ENCODE assay signal across 9 mouse cellular contexts in the genomic region with DNA sequence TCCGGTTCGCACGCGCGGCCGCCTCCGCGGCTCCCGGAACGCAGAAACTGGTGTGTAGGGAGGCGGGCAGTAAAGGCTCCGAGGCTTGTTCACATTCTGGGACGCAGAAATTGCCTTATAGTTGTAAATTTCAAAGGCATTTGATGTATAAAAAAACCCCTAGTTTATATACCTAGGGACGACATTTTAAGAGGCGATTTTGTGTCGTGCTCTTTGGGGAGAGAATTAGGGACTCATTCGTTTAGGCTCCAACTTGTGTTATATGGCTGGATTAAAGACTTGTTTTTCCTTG. TPM values are rescaled to one million over a fixed set of nuclear protein-coding genes. Genes with fewer than 3 reads are reported as not detected.
DNase-seq lines count a peak whose midpoint lies in the region; ATAC-seq and TF ChIP-seq lines count a peak whose summit lies in the region.
"Had no signal": no experiment of that assay in that cellular context is flagged by ENCODE, and none has a peak within 500 bp of the region (broad histone marks: within the 10 kb centered on the region; RNA-seq: fewer than 3 reads in every experiment).

No protein-coding gene starts in this region.

- H3K9me3 ChIP-seq in heart, embryonic 16.5 days (replicated peaks; ENCODE audit: control insufficient read depth, low read length) = no peaks in the 10 kb centered on the region
- no peaks in the 10 kb centered on the region for H3K9me3 ChIP-seq in G1E (replicated peaks)
- no peaks in the 10 kb centered on the region for H3K9me3 ChIP-seq in hindbrain, embryonic 11.5 days (ENCODE audit: control insufficient read depth, low read length)
- no peaks in the 10 kb centered on the region for H3K9me3 ChIP-seq in midbrain, embryonic 11.5 days (ENCODE audit: control insufficient read depth, low read length)

- no peaks in the 10 kb centered on the region for H3K27me3 ChIP-seq in heart, embryonic 16.5 days (ENCODE audit: control insufficient read depth, insufficient read depth, low read length)
- no peaks in the 10 kb centered on the region for H3K27me3 ChIP-seq in G1E (ENCODE audit: insufficient read depth, low read length)
- no peaks in the 10 kb centered on the region for H3K27me3 ChIP-seq in hindbrain, embryonic 11.5 days (ENCODE audit: control insufficient read depth, insufficient read depth, low read length)
- no peaks in the 10 kb centered on the region for H3K27me3 ChIP-seq in midbrain, embryonic 11.5 days (ENCODE audit: control insufficient read depth, insufficient read depth, low read length)
- H3K27me3 ChIP-seq: Patski had no signal

- WGBS in heart, embryonic 16.5 days = 0% methylated on average over 17 of the region's 17 CpGs
- whole genome bisulfite sequencing in hindbrain, embryonic 11.5 days = 1% methylated on average over 17 of the region's 17 CpGs
- WGBS in midbrain, embryonic 11.5 days = 0% methylated on average over 17 of the region's 17 CpGs

- peak overlapping the region; percentile 97 for H3K4me3 ChIP-seq in heart, embryonic 16.5 days (ENCODE audit: low read length)
- peak overlapping the region; percentile 96 for H3K4me3 ChIP-seq in G1E (ENCODE audit: low read depth, low read length)
- peak overlapping the region; percentile 67 for H3K4me3 ChIP-seq in hindbrain, embryonic 11.5 days (ENCODE audit: low read depth, low read length)
- peak overlapping the region; percentile 87 for H3K4me3 ChIP-seq in midbrain, embryonic 11.5 days (ENCODE audit: low read depth, low read length)

- peak overlapping the region; percentile 98 for H3K9ac ChIP-seq in heart, embryonic 16.5 days (ENCODE audit: low read length)
- peak overlapping the region; percentile 80 for H3K9ac ChIP-seq in hindbrain, embryonic 11.5 days (ENCODE audit: low read depth, low read length)
- peak overlapping the region; percentile 93 for H3K9ac ChIP-seq in midbrain, embryonic 11.5 days (ENCODE audit: low read length)

- peaks cover 27% of the 10 kb centered on the region for H3K4me1 ChIP-seq in heart, embryonic 16.5 days (ENCODE audit: control insufficient read depth, insufficient read depth, low read length)
- peaks cover 40% of the 10 kb centered on the region for H3K4me1 ChIP-seq in G1E (ENCODE audit: insufficient read depth, low read depth, low read length)
- no peaks in the 10 kb centered on the region for H3K4me1 ChIP-seq in hindbrain, embryonic 11.5 days (replicated peaks; ENCODE audit: control insufficient read depth, insufficient read depth, low read length)
- peaks cover 15% of the 10 kb centered on the region for H3K4me1 ChIP-seq in midbrain, embryonic 11.5 days (ENCODE audit: control insufficient read depth, insufficient read depth, low read length)

- H3K4me2 ChIP-seq in heart, embryonic 16.5 days (ENCODE audit: low read depth, low read length) = peak overlapping the region; percentile 73
- peak overlapping the region; percentile 52 for H3K4me2 ChIP-seq in hindbrain, embryonic 11.5 days (replicated peaks; ENCODE audit: low read depth, low read length)
- H3K4me2 ChIP-seq in midbrain, embryonic 11.5 days = peak overlapping the region; percentile 59

- no peak for TF ChIP-seq CTCF in G1E (IDR thresholded peaks at IDR 0.05; ENCODE audit: low read depth, low read length)

- H3K27ac ChIP-seq in heart, embryonic 16.5 days (ENCODE audit: low read length) = peak overlapping the region; percentile 99
- H3K27ac ChIP-seq in hindbrain, embryonic 11.5 days (ENCODE audit: low read depth, low read length) = peak overlapping the region; percentile 96
- H3K27ac ChIP-seq in midbrain, embryonic 11.5 days (ENCODE audit: low read depth, low read length) = peak overlapping the region; percentile 96

- ATAC-seq in heart, embryonic 16.5 days (replicated peaks; ENCODE audit: extremely low read depth, insufficient read depth, low FRiP score) = no peak
- ATAC-seq in G1E (ENCODE audit: extremely low read depth, insufficient number of reproducible peaks, low FRiP score, poor library complexity, severe bottlenecking) = no peak
- ATAC-seq in hindbrain, embryonic 11.5 days (ENCODE audit: low FRiP score) = no peak
- no peak for ATAC-seq in midbrain, embryonic 11.5 days (ENCODE audit: low FRiP score)
- ATAC-seq in inflammation-experienced regulatory T-cells, adult 6 months = no peak

- peaks cover 16% of the 10 kb centered on the region for H3K36me3 ChIP-seq in heart, embryonic 16.5 days (ENCODE audit: control insufficient read depth, insufficient read depth)
- H3K36me3 ChIP-seq in G1E (replicated peaks) = peaks cover 66% of the 10 kb centered on the region
- no peaks in the 10 kb centered on the region for H3K36me3 ChIP-seq in hindbrain, embryonic 11.5 days (ENCODE audit: control insufficient read depth, insufficient read depth, low read length)
- H3K36me3 ChIP-seq in midbrain, embryonic 11.5 days (ENCODE audit: control insufficient read depth, insufficient read depth, low read length) = no peaks in the 10 kb centered on the region

- DNase-seq in heart, postnatal 4 days = no peak
- no peak for DNase-seq in G1E (ENCODE audit: low spot score)
- DNase-seq in hindbrain, embryonic 11.5 days (ENCODE audit: low spot score) = no peak
- no peak for DNase-seq in midbrain, embryonic 11.5 days (ENCODE audit: low spot score, missing footprints)
- no peak for DNase-seq in right cerebral cortex, postnatal 10 days (ENCODE audit: low spot score in 2 of 2)
- DNase-seq in thymus, postnatal 25 days = no peak

RNA-seq across cellular contexts. Expression of a gene that starts 0.6 kb away (rescaled TPM):
- polyA plus RNA-seq in heart, embryonic 16.5 days (2015; fragmentation: Nextera tagmentation; extraction: Ambion mirVana) = 77.9 and 82.1 TPM in 2 replicates
- 100 to 1,000 TPM; 111 to 119 TPM for total RNA-seq in heart, postnatal 4 days (2021)
- total RNA-seq in G1E (2014; fragmentation: Nextera tagmentation) (41.9 and 46.4 TPM in 2 replicates), G1E (2017) (49.5 and 52.7 TPM in 2 replicates)
- 34.3 and 34.8 TPM in 2 replicates for polyA plus RNA-seq in G1E (2012)
- polyA plus RNA-seq in hindbrain, embryonic 11.5 days (2014; fragmentation: Nextera tagmentation; extraction: Ambion mirVana) = 97.1 and 104 TPM in 2 replicates
- polyA plus RNA-seq in midbrain, embryonic 11.5 days (2014; fragmentation: Nextera tagmentation; extraction: Ambion mirVana) = 93.6 and 102 TPM in 2 replicates
- polyA plus RNA-seq in inflammation-experienced regulatory T-cells, adult 6 months (2017; shearing (Covaris generic)) = 10 to 100 TPM; 37.5 to 41.7 (median 39.3) TPM

RNA-seq across cellular contexts. Expression of a gene that starts 23.9 kb away (rescaled TPM):
- 123 and 125 TPM in 2 replicates for polyA plus RNA-seq in heart, embryonic 16.5 days (2015; fragmentation: Nextera tagmentation; extraction: Ambion mirVana)
- 10 to 100 TPM; 65.9 to 72.7 TPM for total RNA-seq in heart, postnatal 4 days (2021)
- total RNA-seq in G1E (2014; fragmentation: Nextera tagmentation) (56.4 and 65.2 TPM in 2 replicates), G1E (2017) (87.1 and 89.2 TPM in 2 replicates)
- polyA plus RNA-seq in G1E (2012) = 45.3 and 47.1 TPM in 2 replicates
- polyA plus RNA-seq in hindbrain, embryonic 11.5 days (2014; fragmentation: Nextera tagmentation; extraction: Ambion mirVana) = 145 and 151 TPM in 2 replicates
- polyA plus RNA-seq in midbrain, embryonic 11.5 days (2014; fragmentation: Nextera tagmentation; extraction: Ambion mirVana) = 146 and 149 TPM in 2 replicates
- 100 to 1,000 TPM in 2 of 3 experiments, 10 to 100 TPM in 1; 89.9 to 113 (median 102) TPM for polyA plus RNA-seq in inflammation-experienced regulatory T-cells, adult 6 months (2017; shearing (Covaris generic))

RNA-seq across cellular contexts. Expression of a gene that starts 27.9 kb away (rescaled TPM):
- 0.17 and 0.19 TPM in 2 replicates for polyA plus RNA-seq in heart, embryonic 16.5 days (2015; fragmentation: Nextera tagmentation; extraction: Ambion mirVana)
- not detected for total RNA-seq in heart, postnatal 4 days (2021)
- total RNA-seq in G1E (2014; fragmentation: Nextera tagmentation) (not detected in 2 replicates), G1E (2017) (not detected in 2 replicates)
- not detected in 2 replicates for polyA plus RNA-seq in G1E (2012)
- 0.09 and 0.14 TPM in 2 replicates for polyA plus RNA-seq in hindbrain, embryonic 11.5 days (2014; fragmentation: Nextera tagmentation; extraction: Ambion mirVana)
- polyA plus RNA-seq in midbrain, embryonic 11.5 days (2014; fragmentation: Nextera tagmentation; extraction: Ambion mirVana) = 0.15 and 0.21 TPM in 2 replicates
- polyA plus RNA-seq in inflammation-experienced regulatory T-cells, adult 6 months (2017; shearing (Covaris generic)) = not detected
